Mouse (Mus musculus): Measurements from ENCODE around the gene Trim71. TPM values are rescaled to one million over a fixed set of nuclear protein-coding genes. Genes with fewer than 3 reads are reported as not detected.

Gene Trim71
- polyA plus RNA-seq, 1 experiment from 2014 or later, result 4.1 TPM

GRCm38 (mm10) chr9:114568682-114569474, 4.7 kb upstream of the Trim71 start:
- H3K4me2 ChIP-seq (replicated peaks), result no peak overlapping the region
- H3K27me3 ChIP-seq (replicated peaks), result peaks cover 2% of the 10 kb centered on the region
- WGBS, result 93% methylated on average over 5 of the region's 5 CpGs
- H3K36me3 ChIP-seq, result no peaks in the 10 kb centered on the region
- no peaks in the 10 kb centered on the region for H3K9me3 ChIP-seq
- H3K9ac ChIP-seq, result no peak overlapping the region
- 0 out of 2 replicates have a peak, but pooled peaks cover 2% of the 10 kb centered on the region for H3K4me1 ChIP-seq (replicated peaks)
- H3K4me3 ChIP-seq (replicated peaks), result no peak overlapping the region
- no peak overlapping the region for H3K27ac ChIP-seq
- ATAC-seq, result no peak

GRCm38 (mm10) chr9:114564667-114565066, 498 bp upstream of the Trim71 start:
- H3K9ac ChIP-seq, result peak overlapping the region; percentile 80

GRCm38 (mm10) chr9:114562919-114563751, 1.0 kb downstream of the Trim71 start:
- Histone ChIP-seq H3K4me3 (replicated peaks) (peak overlapping the region; percentile 64), H3K9me3 (no peaks in the 10 kb centered on the region), H3K36me3 (no peaks in the 10 kb centered on the region), H3K9ac (peak overlapping the region; percentile 80), H3K4me1 (replicated peaks) (peaks cover 6% of the 10 kb centered on the region; the same call in 1 of the 2 replicates), H3K27ac (peak overlapping the region; percentile 96), H3K4me2 (replicated peaks) (peak overlapping the region; percentile 93), H3K27me3 (replicated peaks) (peaks cover 39% of the 10 kb centered on the region)
- WGBS, result under 1% methylated on average over 117 of the region's 122 CpGs
- ATAC-seq, result no peak

More at GRCm38 (mm10) chr9:114564667-114565066, 498 bp upstream of the Trim71 start:
- peaks cover 6% of the 10 kb centered on the region; the same call in 1 of the 2 replicates for H3K4me1 ChIP-seq (replicated peaks)
- peak; percentile 23 for ATAC-seq
- H3K4me2 ChIP-seq (replicated peaks), result peak overlapping the region; percentile 93
- WGBS, result 3% methylated on average over 10 of the region's 10 CpGs
- H3K36me3 ChIP-seq, result no peaks in the 10 kb centered on the region
- no peaks in the 10 kb centered on the region for H3K9me3 ChIP-seq
- peak overlapping the region; percentile 64 for H3K4me3 ChIP-seq (replicated peaks)
- H3K27ac ChIP-seq, result peak overlapping the region; percentile 96
- H3K27me3 ChIP-seq (replicated peaks), result peaks cover 37% of the 10 kb centered on the region

GRCm38 (mm10) chr9:114562031-114562918, 1.9 kb downstream of the Trim71 start:
- H3K4me1 ChIP-seq (replicated peaks), result peaks cover 6% of the 10 kb centered on the region; the same call in 1 of the 2 replicates
- no peak for ATAC-seq
- peak overlapping the region; percentile 96 for H3K27ac ChIP-seq
- H3K9me3 ChIP-seq, result no peaks in the 10 kb centered on the region
- H3K4me3 ChIP-seq (replicated peaks), result peak overlapping the region; percentile 64
- peak overlapping the region; percentile 93 for H3K4me2 ChIP-seq (replicated peaks)
- 1% methylated on average over 99 of the region's 101 CpGs for WGBS
- peak overlapping the region; percentile 80 for H3K9ac ChIP-seq
- no peaks in the 10 kb centered on the region for H3K36me3 ChIP-seq
- peaks cover 39% of the 10 kb centered on the region for H3K27me3 ChIP-seq (replicated peaks)

GRCm38 (mm10) chr9:114561671-114561971, 2.5 kb downstream of the Trim71 start:
- Histone ChIP-seq H3K9me3 (no peaks in the 10 kb centered on the region), H3K9ac (peak overlapping the region; percentile 80), H3K27ac (no peak overlapping the region), H3K4me3 (replicated peaks) (peak overlapping the region; percentile 64), H3K36me3 (no peaks in the 10 kb centered on the region), H3K4me1 (replicated peaks) (peaks cover 11% of the 10 kb centered on the region; the same call in 1 of the 2 replicates), H3K4me2 (replicated peaks) (peak overlapping the region; percentile 93), H3K27me3 (replicated peaks) (peaks cover 39% of the 10 kb centered on the region)
- no peak for ATAC-seq
- WGBS, result 3% methylated on average over 12 of the region's 12 CpGs

GRCm38 (mm10) chr9:114560771-114561670, 3.1 kb downstream of the Trim71 start:
- H3K9me3 ChIP-seq, result no peaks in the 10 kb centered on the region
- H3K27ac ChIP-seq, result no peak overlapping the region
- H3K36me3 ChIP-seq, result no peaks in the 10 kb centered on the region
- WGBS, result 4% methylated on average over 36 of the region's 36 CpGs
- H3K9ac ChIP-seq, result peak overlapping the region; percentile 80
- peak overlapping the region; percentile 64 for H3K4me3 ChIP-seq (replicated peaks)
- H3K4me1 ChIP-seq (replicated peaks), result peaks cover 11% of the 10 kb centered on the region
- no peak for ATAC-seq
- H3K27me3 ChIP-seq (replicated peaks), result peaks cover 39% of the 10 kb centered on the region
- H3K4me2 ChIP-seq (replicated peaks), result peak overlapping the region; percentile 93

GRCm38 (mm10) chr9:114560141-114560540, 4.0 kb downstream of the Trim71 start:
- no peaks in the 10 kb centered on the region for H3K36me3 ChIP-seq
- H3K27me3 ChIP-seq (replicated peaks), result peaks cover 39% of the 10 kb centered on the region
- WGBS, result 19% methylated on average over 7 of the region's 7 CpGs
- peaks cover 15% of the 10 kb centered on the region for H3K4me1 ChIP-seq (replicated peaks)
- H3K4me2 ChIP-seq (replicated peaks), result peak overlapping the region; percentile 93
- ATAC-seq, result no peak
- H3K27ac ChIP-seq, result no peak overlapping the region
- peak overlapping the region; percentile 64 for H3K4me3 ChIP-seq (replicated peaks)
- H3K9me3 ChIP-seq, result no peaks in the 10 kb centered on the region
- peak overlapping the region; percentile 80 for H3K9ac ChIP-seq

GRCm38 (mm10) chr9:114557086-114557485, 7.1 kb downstream of the Trim71 start:
- Histone ChIP-seq H3K27me3 (replicated peaks) (peaks cover 19% of the 10 kb centered on the region), H3K9me3 (no peaks in the 10 kb centered on the region), H3K36me3 (no peaks in the 10 kb centered on the region), H3K4me1 (replicated peaks) (peaks cover 17% of the 10 kb centered on the region), H3K27ac (peak overlapping the region; percentile 29), H3K4me3 (replicated peaks) (no peak overlapping the region), H3K9ac (no peak overlapping the region), H3K4me2 (replicated peaks) (peak overlapping the region; percentile 93)
- WGBS, result 25% methylated on average over 7 of the region's 7 CpGs
- no peak for ATAC-seq

GRCm38 (mm10) chr9:114556276-114556855, 7.8 kb downstream of the Trim71 start:
- peaks cover 17% of the 10 kb centered on the region; the same call in 1 of the 2 replicates for H3K4me1 ChIP-seq (replicated peaks)
- H3K4me2 ChIP-seq (replicated peaks), result peak overlapping the region; percentile 93
- peak overlapping the region; percentile 29; the same call in 1 of the 2 replicates for H3K27ac ChIP-seq
- H3K9ac ChIP-seq, result no peak overlapping the region
- 0 out of 2 replicates have a peak overlapping the region, but pooled peaks have one; percentile 2 for H3K4me3 ChIP-seq (replicated peaks)
- H3K36me3 ChIP-seq, result no peaks in the 10 kb centered on the region
- H3K9me3 ChIP-seq, result no peaks in the 10 kb centered on the region
- ATAC-seq, result no peak
- peaks cover 15% of the 10 kb centered on the region for H3K27me3 ChIP-seq (replicated peaks)
- 41% methylated on average over 10 of the region's 10 CpGs for WGBS

GRCm38 (mm10) chr9:114554355-114554979, 9.7 kb downstream of the Trim71 start:
- H3K9ac ChIP-seq, result no peak overlapping the region
- WGBS, result 44% methylated on average over 5 of the region's 5 CpGs
- peaks cover 21% of the 10 kb centered on the region for H3K4me1 ChIP-seq (replicated peaks)
- H3K36me3 ChIP-seq, result no peaks in the 10 kb centered on the region
- no peak overlapping the region for H3K4me3 ChIP-seq (replicated peaks)
- peak overlapping the region; percentile 59 for H3K27ac ChIP-seq
- peak; percentile 85 for ATAC-seq
- no peaks in the 10 kb centered on the region for H3K9me3 ChIP-seq
- H3K27me3 ChIP-seq (replicated peaks), result 0 out of 2 replicates have a peak, but pooled peaks cover 2% of the 10 kb centered on the region
- peak overlapping the region; percentile 7; the same call in 1 of the 2 replicates for H3K4me2 ChIP-seq (replicated peaks)

Data from intestine, embryonic 15.5 days (tissue).